Mouse (Mus musculus): ENCODE results near the gene Iqgap3. TPM values are rescaled to one million over a fixed set of nuclear protein-coding genes. Genes with fewer than 3 reads are reported as not detected.
A peak's percentile ranks its signal among the peaks of the same experiment; 100 is the strongest.

Iqgap3 gene
- 1 to 10 TPM; 2.1 to 2.3 TPM for total RNA-seq (2021)
- long read RNA-seq, partial matches to known transcripts: 1 of 2 reads
- long read RNA-seq, other reads (novel, unspliced or antisense): 1 of 2 reads

DNA sequence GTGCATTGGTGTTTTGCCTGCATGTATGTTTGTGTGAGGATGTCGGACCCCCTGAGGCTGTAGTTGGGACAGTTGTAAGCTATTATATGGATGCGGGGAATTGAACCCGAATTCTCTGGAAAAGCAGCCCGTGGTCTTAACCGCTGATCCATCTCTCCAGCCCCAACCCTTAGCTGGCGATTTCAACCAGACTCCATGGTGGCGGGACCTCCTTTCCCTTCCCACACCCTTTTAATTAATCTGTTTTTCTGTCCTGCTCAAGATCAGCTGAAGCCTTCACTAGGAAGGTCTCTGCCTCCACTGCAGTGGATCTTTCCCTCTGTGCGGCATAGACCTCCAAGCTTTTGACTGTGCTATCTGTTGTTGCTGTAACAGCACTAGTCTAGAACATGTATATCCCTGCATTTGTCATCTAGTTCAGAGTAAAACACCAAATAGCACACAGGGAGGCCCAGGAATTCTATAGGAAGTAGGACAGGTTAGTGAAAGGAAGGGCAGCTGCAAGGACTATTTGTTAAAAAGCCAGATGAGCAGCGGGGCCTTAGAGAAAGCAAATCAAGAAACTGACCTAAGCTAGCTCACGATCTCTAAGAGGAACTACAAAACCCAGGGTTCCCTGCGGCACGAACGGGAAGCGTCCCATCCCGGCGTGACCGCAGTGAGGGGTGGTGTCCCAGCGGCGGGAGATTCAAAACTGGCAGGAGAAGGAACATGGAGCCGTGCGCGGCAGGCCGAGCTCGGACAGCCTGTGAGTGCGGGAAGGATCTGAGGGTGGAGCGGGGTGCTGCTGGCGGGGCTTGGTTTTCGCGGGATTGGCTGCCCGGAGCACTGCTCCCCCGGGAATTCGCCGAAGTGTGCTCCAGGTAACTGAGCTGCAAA lies at the start of gene Iqgap3:
Gene Iqgap3 (plus strand): TSS at position 627 of the 879 bp plus-strand sequence.
- peak; percentile 86 to 89 for DNase-seq (ENCODE audit: low spot score in 2 of 2)

DNA sequence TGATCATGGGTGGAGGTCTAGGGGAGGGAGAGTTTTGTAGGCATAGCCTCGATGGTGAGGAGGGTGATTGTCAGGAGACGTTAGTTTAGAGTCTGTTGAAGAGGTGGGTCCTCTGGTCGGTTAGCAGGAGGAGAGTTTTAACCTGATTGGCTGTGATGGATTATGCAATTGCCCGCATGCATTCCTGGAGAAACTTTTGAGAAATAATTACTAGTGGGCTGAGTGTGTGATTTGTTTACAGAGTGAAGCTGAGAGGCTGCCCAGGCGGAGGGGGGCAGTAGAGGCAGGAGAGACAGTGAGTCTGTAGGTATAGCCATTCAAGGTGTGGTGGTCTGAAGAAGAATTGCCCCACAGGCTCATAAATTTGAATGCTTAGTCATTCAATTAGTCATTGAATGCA lies 48.3 kb upstream of the Iqgap3 start:
- no peak for DNase-seq (ENCODE audit: low spot score in 2 of 2)

DNA sequence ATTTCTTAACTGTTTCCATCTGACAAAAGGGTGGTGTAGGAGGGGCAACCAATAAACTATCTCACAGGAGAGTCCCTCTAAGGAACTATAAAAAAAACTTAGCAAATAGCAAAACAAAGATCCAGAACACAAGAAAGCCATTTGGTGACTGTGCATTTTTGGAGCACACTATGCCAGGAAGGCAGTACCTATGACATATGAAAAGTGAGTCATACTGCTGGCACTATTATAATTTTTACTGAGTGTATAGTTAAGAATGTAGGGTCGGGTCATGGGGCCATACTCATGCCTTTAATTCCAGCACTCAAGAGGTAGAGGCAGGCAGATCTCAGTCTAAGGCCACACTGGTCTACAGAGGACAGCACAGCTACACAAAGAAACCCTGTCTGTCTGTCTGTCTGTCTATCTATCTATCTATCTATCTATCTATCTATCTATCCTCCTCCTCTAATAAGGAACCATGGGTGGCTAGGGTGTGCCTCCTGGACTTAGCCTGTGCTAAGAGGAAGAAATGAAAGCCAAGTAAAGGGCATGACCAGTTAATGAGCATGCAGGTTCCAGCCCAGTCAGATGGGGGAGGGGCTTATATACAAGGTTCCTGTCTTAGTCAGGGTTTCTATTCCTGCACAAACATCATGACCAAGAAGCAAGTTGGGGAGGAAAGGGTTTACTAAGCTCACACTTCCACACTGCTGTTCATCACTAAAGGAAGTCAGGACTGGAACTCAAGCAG lies 46.0 kb upstream of the Iqgap3 start:
- DNase-seq (ENCODE audit: low spot score in 2 of 2): no peak

DNA sequence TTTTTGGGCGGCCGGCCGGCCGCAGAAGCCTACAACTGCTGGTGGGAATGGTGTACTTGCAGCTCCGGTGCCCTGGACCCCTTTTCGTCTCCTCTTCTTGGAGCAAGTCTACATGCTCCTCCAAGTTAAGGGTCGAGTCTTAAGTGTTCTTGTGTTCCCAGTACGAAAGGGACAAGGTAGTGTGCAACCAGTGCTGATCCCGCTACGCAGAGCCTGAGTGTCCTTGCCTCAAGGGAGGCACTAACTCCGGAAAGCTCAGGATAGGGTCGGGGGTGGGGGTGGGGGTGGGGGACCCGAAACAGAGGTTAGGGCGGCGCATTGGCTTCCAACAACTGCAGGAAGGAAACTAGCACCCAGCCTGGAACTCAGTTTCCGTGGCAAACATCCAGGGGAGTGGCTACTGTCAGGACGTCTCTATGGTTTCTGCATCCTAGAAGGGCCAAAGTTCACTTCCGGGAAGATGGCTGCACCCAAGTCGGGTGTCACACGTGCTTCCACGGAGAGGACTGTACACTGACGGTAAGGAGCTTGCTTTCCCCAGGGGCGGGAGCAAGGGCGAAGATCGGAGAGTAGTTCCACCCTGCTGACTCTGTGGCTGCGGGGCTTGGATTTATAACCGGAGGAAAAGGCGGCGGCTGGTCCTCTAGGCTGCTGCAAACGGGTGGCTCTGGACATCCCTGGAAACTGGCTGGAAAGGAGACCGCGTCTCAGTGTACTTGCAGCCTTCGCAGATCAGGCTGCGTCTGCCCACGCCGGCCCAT lies 38.9 kb upstream of the Iqgap3 start, which contains the start of gene Gpatch4:
Gene Gpatch4 (plus strand): TSS at position 448 of the 761 bp plus-strand sequence.
- DNase-seq (ENCODE audit: low spot score in 2 of 2): peak; percentile 84 to 87

DNA sequence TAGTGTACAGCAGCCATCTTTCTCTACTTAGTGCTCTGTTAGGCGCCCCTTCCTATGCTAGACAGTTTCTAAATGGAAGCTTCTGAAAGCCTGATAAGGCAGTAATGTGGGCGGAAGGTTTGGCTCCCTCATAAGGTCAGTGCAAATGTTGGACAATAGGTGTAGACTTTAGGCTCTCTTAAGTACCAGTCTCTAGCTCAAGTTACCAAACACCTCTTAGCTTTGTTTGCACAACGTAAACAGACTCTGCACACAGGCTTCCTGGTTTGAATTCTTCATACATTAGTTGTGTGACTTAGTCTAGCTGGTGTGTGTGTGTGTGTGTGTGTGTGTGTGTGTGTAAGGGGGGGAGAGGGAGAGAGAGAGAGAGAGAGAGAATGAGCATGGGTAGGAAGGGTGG lies 32.2 kb upstream of the Iqgap3 start:
- DNase-seq (ENCODE audit: low spot score in 2 of 2): no peak

DNA sequence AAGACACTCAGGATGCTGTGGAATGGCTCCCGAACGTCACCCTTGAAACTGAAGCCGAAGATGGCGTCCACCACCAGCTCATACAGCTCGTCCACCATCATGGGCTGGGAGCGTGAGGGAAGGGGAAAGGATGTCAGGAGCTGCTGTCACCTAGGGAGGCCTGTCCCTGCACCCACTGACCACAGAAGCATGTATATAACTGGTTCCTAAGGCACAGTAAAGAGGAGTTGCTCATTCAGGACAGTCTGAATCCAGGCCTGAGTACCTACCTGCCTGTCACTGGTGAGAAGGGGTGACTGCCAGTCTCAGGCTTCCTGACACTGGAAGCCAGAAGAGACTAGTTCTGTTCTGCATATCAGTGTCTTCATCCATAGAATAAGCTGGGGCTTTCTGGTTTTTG lies 24.7 kb upstream of the Iqgap3 start:
- no peak for DNase-seq (ENCODE audit: low spot score in 2 of 2)

DNA sequence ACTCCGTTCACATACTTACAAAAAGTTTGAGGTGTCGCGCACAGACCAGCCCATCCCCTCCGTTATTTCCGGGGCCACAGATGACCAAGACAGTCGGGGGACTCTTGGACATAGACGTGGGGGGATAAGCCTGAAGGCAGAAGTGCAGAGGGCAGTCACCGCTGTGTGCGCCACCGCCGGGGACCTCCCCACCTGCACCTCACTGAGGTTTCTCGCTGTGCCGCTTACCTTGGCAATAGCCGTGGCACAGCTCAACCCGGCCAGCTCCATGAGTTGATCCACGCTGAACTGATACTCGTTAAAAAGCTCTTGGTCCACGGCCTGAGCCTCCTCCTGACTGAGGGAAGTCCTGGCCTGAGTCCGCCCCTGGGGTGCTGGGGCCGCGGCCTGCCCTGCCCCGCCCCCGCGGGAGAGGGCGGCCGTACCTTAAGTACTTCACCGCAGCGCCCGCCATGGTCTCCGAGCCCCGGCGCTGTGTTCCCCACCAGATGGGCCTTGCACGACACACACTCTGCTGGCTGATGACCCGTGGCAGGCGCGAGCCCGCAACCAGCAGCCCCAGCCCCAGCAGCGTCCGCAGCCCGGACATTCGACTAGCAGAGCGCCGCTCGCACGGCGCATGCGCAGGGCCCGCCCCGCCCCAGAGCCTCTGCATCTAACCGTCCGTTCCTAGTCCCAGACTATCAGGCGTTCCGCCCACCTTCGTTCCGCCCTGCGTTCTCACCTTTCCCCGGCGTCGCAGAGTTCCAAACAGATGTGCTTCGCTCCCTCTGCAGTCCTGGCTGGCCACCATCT lies 23.7 kb upstream of the Iqgap3 start, which contains the start of gene Naxe:
Gene Naxe (minus strand): TSS at position 594 of the 795 bp plus-strand sequence.
- DNase-seq (ENCODE audit: low spot score in 2 of 2): peak; percentile 77 to 87

DNA sequence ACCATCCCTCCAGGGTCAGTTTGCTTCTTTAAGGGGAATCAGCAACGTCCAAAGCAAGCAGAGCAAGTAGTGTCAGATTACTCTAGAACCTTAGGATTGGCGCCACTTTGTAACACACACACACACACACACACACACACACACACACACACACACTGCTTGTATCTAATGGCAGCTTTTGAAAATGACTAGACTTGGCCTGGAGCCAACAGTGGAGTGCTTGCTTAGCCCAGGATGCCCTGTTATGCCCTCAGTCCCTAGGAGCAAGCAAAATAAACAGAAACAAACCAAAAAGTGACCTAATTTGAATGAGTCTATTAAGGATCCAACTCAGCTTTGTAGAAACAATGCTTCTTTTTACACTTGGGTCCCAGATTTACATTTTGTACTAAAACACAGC lies 13.4 kb upstream of the Iqgap3 start:
- no peak for DNase-seq (ENCODE audit: low spot score in 2 of 2)

DNA sequence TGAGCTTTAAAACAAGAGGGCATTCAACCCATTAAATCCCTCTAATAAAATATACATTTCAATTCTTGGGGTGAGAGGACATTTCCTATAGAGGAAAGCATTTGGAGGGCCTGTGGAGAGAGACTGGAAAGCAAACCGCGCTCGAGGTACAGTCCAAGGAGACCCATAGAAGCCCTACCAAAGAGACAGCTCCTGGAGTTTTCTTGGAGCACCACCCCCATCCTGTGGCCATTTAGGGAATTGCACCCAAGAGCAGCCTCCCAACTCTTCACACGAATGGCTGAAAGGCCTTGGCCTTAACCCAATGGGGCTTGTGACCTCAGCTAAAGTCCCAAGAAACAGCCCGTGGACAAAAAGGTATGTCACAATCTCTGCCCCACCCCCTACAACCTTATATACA lies 10.0 kb upstream of the Iqgap3 start:
- DNase-seq (ENCODE audit: low spot score in 2 of 2): peak; percentile 95 to 96

DNA sequence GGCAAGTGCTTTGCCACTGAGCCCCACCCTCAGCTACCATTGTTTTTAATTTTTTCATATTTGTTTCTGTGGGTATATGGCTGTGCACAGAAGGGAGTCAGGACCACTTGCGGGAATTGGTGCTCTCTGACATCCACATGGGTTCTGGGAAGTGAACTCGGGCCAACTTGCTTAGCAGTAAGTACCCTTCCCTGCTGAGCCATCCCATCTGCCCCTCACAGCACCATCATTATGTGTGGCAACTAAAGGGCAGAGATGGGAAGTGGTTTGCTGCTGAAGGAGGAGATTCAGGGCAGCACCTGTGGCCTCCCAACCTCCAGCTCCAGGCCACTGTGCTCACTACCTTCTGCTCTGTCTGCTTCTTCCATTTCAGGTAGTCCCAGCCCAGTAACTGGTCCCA lies 8.1 kb upstream of the Iqgap3 start:
- DNase-seq (ENCODE audit: low spot score in 2 of 2): no peak

DNA sequence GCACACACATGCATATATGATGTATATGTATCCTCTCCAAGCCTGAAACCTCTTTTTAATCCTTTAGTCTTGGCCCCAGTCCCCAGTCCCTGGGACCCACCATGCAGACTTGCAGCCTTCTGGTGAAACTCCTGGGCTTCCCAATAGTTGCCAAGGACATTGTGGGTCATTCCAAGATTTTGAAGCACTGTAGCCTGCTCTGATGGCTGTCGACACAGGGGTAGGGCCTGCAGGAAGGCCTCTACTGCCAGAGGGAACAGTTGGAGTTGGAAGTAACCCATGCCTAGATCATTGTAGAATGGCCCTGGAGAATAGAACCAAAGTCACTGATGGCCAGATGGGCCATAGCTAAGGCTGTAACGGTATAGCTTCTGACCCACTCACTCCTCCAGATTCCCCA lies 7.4 kb upstream of the Iqgap3 start:
- DNase-seq (ENCODE audit: low spot score in 2 of 2): no peak

DNA sequence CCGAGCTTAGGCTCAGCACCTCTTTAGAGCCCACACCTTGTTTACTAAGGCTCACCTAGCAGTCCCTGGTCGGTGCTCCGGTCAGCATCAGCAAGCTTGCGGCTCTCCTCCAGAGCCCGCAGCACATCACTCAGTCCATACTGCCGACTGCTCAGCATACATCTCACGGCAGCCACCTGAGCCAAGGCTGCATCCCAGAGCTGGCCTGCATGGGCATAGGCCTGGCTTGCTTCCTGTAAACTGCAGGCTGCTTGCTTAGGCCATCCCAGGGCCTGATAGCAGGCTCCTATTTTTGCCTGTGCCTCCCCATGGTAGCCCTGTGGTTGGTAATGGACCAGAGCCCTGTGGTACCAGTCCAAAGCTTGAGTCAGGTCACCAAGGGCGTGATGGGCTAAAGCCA lies 7.0 kb upstream of the Iqgap3 start:
- DNase-seq (ENCODE audit: low spot score in 2 of 2): no peak

DNA sequence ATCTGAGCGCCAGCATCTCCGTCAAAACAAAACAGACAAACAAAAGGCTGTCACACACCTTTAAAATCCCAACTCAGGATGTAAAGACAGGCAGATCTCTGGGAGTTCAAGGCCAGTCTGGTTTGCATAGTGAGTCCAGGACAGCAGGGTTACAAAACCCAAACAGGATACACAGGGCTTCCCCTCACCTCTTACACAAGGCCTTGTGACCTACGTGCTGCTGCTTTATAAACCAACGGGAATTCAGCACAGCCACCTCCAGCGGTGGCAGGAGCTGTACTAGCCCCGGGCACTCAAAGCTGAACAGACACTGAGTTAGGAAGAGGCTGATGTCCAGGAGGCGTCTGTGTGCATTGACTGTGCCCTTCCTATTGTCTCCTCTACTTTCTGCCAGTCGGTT lies 4.3 kb upstream of the Iqgap3 start:
- DNase-seq (ENCODE audit: low spot score in 2 of 2): no peak

DNA sequence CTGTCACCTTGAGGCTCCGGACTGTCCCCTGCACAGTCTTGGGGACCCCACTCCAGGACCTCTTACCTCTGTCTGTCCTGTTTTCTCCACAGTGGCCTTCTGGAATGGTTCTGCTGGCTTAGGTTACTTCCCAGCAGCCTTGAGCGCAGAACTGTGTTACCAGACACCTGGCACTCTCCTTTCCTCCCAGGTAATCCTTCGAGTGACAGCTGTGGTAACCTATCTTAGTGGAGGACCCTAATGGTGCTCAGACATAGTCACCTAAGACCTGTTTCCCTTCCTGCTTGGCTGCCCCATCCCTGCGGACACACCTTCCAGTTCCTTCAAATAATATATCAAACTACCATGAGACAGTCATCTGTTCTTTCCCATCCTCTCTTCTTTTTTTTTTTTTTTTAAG lies 3.6 kb upstream of the Iqgap3 start, which contains the start of gene Ttc24:
Gene Ttc24 (minus strand): TSS at position 101 of the 400 bp plus-strand sequence.
- DNase-seq (ENCODE audit: low spot score in 2 of 2): no peak

DNA sequence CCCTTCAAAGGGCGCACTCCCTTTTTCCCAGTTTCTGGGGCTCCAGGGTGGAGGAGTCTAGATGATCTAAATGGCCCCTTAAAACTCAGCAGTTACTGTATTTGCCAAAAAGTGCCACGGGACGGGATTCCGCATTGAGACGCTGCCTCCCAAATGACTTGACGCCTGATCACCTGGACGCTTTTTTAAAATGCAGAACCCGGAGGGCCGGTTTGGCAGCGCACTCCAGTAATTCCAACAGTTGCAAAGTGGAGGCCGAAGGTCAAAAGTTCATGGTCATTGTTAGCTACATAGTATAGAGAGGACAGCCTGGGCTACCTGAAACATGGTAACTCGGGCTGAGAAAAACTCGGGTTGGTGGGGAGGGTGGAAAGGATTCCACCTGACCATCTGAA lies 450 bp downstream of the Iqgap3 start:
- no peak for DNase-seq (ENCODE audit: low spot score in 2 of 2)

DNA sequence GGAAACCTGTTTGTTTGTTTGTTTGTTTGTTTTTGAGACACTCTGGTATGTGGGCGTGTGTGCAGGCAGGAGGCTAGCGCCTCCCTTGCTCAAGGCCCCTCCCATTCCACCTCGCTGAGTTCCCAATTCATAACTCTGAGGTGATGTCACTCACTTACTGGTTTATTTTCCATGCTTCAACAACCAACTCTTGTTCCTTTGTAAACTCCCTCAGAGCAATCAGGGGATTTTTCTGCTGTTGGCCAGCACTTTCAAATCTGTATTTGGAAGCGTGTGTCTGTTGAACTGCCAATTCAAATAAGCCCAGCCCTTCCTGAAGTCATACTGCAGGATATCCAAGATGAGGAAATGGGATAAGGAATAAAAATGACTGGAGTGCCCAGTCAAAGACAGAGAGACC lies 892 bp downstream of the Iqgap3 start:
- DNase-seq (ENCODE audit: low spot score in 2 of 2): no peak

DNA sequence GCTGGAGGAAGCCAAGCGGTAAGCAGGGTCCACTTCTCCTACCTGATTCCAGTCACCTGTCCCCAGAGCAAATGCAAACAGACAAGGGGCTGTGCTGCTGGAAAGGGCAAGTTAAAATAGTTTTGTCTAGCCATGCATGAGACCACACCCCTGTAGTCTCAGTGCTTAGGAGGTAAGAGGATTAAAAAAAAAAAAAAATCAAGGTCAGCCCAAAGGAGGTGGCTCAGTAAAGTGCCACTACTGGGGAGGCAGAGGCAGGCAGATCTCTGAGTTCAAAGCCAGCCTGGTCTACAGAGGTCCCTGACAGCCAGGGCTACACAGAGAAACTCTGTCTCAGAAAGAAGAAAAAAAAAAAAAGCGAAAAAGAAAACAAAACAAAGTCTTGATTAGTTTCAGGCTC lies 2.2 kb downstream of the Iqgap3 start:
- DNase-seq (ENCODE audit: low spot score in 2 of 2): no peak

DNA sequence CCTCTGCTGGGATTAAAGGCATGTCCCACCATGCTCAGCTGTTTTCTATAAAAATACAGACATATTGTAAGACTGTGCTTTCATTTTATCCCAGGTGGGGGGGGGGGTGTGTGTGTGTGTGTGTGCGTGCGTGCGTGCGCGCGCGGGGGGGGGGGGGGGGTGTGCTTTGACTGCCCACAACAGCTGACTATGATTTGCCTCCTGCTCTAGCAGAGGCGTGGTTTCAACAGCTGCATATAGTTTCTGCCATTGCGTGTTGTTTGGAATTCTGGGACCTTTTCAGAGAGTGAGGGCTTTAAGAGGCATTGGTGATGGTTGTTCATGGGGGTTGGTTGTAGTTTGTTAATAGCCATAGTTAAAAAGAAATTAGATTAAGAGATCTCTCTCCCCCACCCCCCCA lies 3.7 kb downstream of the Iqgap3 start:
- DNase-seq (ENCODE audit: low spot score in 2 of 2): no peak

DNA sequence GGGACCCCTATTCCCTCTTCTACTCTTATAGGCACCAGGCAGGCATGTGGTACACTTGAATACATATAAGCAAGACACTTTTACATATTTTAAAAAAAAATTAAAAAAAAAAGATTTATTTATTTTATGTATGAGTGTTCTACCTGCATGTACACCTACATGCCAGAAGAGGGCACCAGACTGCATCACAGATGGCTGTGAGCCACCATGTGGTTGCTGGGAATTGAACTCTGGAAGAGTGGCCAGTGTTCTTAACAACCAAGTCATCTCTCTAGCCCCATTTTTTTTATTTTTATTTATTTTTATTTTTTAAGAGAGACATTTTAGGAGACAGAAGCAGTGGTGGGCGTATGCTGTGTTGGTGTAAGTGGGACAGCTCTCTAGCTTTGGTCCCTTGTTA lies 5.9 kb downstream of the Iqgap3 start:
- no peak for DNase-seq (ENCODE audit: low spot score in 2 of 2)

DNA sequence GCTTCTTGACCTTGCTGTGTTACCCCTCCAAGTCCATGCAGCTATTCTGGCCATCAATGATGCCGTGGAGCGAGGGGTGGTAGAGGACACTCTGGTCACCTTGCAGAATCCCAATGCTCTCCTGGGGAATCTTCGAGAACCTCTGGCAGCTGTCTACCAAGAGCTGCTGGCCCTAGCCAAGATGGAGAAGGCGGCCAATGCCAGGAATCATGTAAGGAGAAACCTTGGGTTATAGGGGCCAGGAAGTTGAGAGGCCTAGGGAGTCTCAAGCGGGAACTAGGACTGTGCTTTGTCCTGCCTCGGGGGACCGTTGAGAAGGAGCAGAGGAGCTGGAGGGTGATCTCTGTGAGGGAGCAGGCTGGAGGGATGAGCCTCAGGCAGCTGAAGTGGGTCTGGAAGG lies 8.3 kb downstream of the Iqgap3 start:
- DNase-seq (ENCODE audit: low spot score in 2 of 2): no peak

DNA sequence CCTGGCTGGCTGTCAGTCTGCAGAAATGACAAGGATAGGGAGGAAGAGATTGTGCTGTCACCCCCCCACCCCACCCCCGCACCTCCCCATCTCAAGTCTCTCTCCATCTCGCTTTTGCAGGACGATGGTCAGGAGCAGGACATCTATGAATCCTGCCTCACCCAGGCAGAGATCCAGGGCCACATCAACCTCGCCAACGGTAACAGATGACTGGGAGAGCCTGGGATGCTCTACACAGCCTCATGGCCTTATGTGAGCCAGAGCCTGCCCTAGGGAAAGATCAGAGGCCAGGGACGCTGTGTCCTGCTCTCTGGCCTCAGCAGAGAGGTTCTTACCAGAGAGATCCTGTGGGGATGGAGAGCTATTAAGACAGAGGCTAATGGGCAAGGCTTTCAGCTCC lies 8.8 kb downstream of the Iqgap3 start:
- no peak for DNase-seq (ENCODE audit: low spot score in 2 of 2)

Data from layer of hippocampus, postnatal 10 days (tissue).